Comparison of ENCODE assay signal across 20 mouse cellular contexts in the genomic region with DNA sequence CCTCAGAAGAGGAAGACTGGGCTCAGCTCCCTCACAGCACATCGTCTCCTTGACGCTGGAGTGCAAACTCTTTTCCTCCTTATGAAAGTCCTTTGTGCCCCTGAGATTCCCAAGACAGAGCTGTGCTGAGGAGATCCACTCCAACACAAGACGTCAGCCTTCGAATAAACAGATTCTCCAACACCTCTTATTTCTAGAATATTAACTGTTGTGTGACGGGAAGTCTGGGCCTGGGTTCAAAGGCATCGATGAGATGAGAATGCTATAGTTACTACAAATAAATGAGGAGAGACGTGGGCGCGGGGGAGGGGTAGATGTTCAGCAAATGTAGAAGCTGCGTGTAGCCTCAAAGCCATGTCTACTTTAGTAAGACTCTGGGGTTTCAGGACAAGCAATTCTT.
"Had no signal": no experiment of that assay in that cellular context is flagged by ENCODE, and none has a peak within 500 bp of the region (broad histone marks: within the 10 kb centered on the region; RNA-seq: fewer than 3 reads in every experiment).

No protein-coding gene starts in this region.

- DNase-seq: kidney, adult 11 months; kidney, adult 8-10 months; kidney, postnatal 10 days; kidney, postnatal 36 days; layer of hippocampus, postnatal 36 days; liver, embryonic 13.5 days; retina, postnatal 1 day; right cerebral cortex, postnatal 25 days; spleen, adult 18-20 months; thymus, postnatal 25 days had no signal

- H3K27me3 ChIP-seq: intestine, embryonic 15.5 days; kidney, embryonic 15.5 days; liver, embryonic 13.5 days; megakaryocyte, embryonic 14.5 days; midbrain, embryonic 13.5 days; neural tube, embryonic 13.5 days; stomach, embryonic 15.5 days had no signal

- H3K27ac ChIP-seq: intestine, embryonic 15.5 days; kidney, embryonic 15.5 days; left cerebral cortex, adult 2 months; liver, embryonic 13.5 days; midbrain, embryonic 10.5 days; midbrain, embryonic 13.5 days; neural tube, embryonic 13.5 days; stomach, embryonic 15.5 days had no signal

- H3K4me2 ChIP-seq: intestine, embryonic 15.5 days; kidney, embryonic 15.5 days; liver, embryonic 13.5 days; midbrain, embryonic 13.5 days; neural tube, embryonic 13.5 days; stomach, embryonic 15.5 days had no signal

- H3K9me3 ChIP-seq: intestine, embryonic 15.5 days; kidney, embryonic 15.5 days; liver, embryonic 13.5 days; megakaryocyte, embryonic 14.5 days; midbrain, embryonic 10.5 days; midbrain, embryonic 13.5 days; neural tube, embryonic 13.5 days; stomach, embryonic 15.5 days had no signal

- ATAC-seq: intestine, embryonic 15.5 days; midbrain, embryonic 13.5 days; midbrain, embryonic 16.5 days had no signal

- H3K9ac ChIP-seq: intestine, embryonic 15.5 days; kidney, embryonic 15.5 days; liver, embryonic 13.5 days; midbrain, embryonic 13.5 days; neural tube, embryonic 13.5 days; stomach, embryonic 15.5 days had no signal

- H3K4me1 ChIP-seq: kidney, embryonic 15.5 days; liver, embryonic 13.5 days; megakaryocyte, embryonic 14.5 days; midbrain, embryonic 10.5 days; midbrain, embryonic 13.5 days; neural tube, embryonic 13.5 days; stomach, embryonic 15.5 days had no signal

- H3K4me3 ChIP-seq: intestine, embryonic 15.5 days; kidney, embryonic 15.5 days; left cerebral cortex, adult 2 months; liver, embryonic 13.5 days; megakaryocyte, embryonic 14.5 days; midbrain, embryonic 10.5 days; midbrain, embryonic 13.5 days; myocyte; neural tube, embryonic 13.5 days; stomach, embryonic 15.5 days had no signal

- H3K36me3 ChIP-seq: intestine, embryonic 15.5 days; kidney, embryonic 15.5 days; liver, embryonic 13.5 days; midbrain, embryonic 10.5 days; midbrain, embryonic 13.5 days; neural tube, embryonic 13.5 days; stomach, embryonic 15.5 days had no signal
